Mouse (Mus musculus) layer of hippocampus, adult 2 months (tissue): ENCODE data around the gene Arvcf. TPM values are rescaled to one million over a fixed set of nuclear protein-coding genes. Genes with fewer than 3 reads are reported as not detected.

Source experiments
- DNase-seq, 2 experiments: peaks; one replicate each; pipeline ENCODE4 v3.0.0; 2022; ENCODE audit warnings: low spot score in 2 of 2
- H3K27ac ChIP-seq: fragments of 200-600 bp; 2 replicates; pipeline ENCODE4 v1.8.1; 2022
- H3K4me3 ChIP-seq: fragments of 200-600 bp; 2 replicates; pipeline ENCODE4 v1.8.1; 2022; ENCODE audit warnings: mild to moderate bottlenecking
- CTCF ChIP-seq: fragments of 200-600 bp; conservative IDR thresholded peaks from 2 replicates; pipeline ENCODE4 v1.8.1; 2022; ENCODE audit warnings: antibody characterized with exemption, mild to moderate bottlenecking, moderate library complexity
- microRNA-seq, 2 experiments: library from miRNA; unstranded; fragments of <30 nt; microRNA quantifications; one replicate each; pipeline ENCODE4 v1.2.0; 2021
- total RNA-seq, 2 experiments: library from RNA; stranded (reverse); gene quantifications; 2 replicates each; pipeline ENCODE4 v1.2.3; 2021

Gene Arvcf
- total RNA-seq, 2 experiments from 2014 or later, result 40.4 to 41.4 TPM

DNA sequence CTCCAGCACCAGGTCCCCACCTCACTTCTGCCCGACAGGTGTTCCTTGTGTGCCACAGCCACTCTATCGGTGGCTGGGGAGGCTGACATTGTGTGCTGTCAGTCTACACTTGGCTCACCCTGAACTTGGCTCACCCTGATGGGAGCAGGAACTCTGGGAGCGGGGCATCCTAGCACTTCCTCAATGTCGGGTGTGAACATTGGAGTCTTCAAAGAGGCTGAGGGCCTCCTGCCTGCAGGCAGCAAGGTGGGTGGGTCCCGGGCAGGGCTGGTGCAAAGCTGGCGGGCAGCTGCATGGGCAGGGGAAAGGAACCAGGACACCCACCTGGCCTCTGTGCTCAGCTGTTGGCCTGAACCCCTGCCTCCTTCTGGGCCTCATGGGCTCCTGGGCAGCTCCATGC is 88.1 kb downstream of the Arvcf start:
- no peak overlapping the region for H3K27ac ChIP-seq
- no peak overlapping the region for H3K4me3 ChIP-seq
- no peak for DNase-seq
- TF ChIP-seq CTCF, result no peak

- peak; percentile 99 for TF ChIP-seq CTCF
- Histone ChIP-seq H3K4me3 (no peak overlapping the region), H3K27ac (0 out of 2 replicates have a peak overlapping the region, but pooled peaks have one; percentile 3)
- peak; percentile 93 to 99 for DNase-seq
Measured at GRCm38 (mm10) chr16:18443385-18443841, 95.4 kb downstream of the Arvcf start.

DNA sequence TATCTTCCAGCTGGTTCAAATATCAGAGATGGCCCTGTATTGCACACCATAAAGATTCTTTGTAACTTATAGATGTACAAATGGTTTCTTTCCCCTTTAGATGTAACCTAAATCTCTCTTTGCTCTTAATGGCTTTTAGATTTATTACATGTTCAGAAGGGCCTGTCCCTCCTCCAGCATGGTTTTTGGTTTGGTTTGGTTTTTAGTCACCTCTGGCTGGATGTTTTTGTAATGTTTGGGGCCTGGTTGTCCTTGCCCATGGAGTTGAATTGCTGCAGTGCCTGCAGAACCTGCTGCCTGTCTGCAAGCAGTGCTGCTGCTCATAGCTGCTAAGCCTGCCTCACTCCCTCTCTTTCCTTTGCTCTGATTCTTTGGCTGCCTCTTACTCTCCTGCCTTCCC is 99.3 kb downstream of the Arvcf start:
- no peak overlapping the region for H3K4me3 ChIP-seq
- no peak overlapping the region for H3K27ac ChIP-seq
- no peak for DNase-seq
- TF ChIP-seq CTCF, result no peak

DNA sequence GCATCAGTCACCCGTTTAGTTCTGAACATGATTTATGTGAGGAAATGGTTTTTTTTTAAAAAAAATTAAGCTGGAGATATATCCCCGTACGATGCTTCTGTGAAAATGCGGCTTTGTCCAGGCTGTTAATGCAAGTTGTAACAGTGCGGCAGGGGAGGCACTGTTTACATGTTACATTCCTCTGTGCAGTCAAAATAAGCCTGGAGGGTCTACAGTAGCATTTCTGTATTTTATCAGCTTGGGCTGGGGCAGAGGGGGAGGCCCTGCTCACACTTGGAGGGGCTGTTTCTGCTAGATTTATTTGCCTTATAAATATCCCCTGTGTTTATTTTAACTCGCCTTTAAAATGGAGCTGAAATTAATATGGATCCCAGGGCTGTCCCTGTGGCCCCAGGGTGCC is 100.1 kb downstream of the Arvcf start:
- Histone ChIP-seq H3K4me3 (no peak overlapping the region), H3K27ac (peak overlapping the region; percentile 11; the same call in 1 of the 2 replicates)
- no peak for DNase-seq
- TF ChIP-seq CTCF, result no peak

DNA sequence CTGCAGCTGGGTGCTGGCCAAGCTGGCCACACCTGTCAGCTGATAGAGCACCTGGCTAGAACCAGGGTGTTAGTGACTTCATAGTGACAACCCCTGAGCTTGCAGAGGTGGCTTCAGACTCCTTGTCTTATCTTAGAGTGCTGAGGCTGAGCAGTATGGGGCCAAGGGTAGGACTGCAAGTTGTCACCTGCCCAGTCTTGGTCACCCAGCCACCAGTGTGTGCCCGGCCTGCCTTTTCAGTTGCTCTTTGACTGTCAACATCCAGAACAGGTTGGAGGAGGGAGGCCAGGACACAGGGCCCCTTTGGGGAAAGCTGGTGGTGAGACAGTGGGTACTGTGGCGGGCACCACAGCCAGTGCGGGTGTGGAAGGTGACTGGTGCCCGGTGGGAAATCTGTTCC is 101.0 kb downstream of the Arvcf start:
- no peak for DNase-seq
- no peak for TF ChIP-seq CTCF
- Histone ChIP-seq H3K4me3 (no peak overlapping the region), H3K27ac (no peak overlapping the region)

GRCm38 (mm10) chr16:18451486-18452181 is 103.7 kb downstream of the Arvcf start:
- no peak overlapping the region for H3K4me3 ChIP-seq
- TF ChIP-seq CTCF, result no peak
- peak overlapping the region; percentile 93 for H3K27ac ChIP-seq
- DNase-seq, result peak; percentile 82

- Histone ChIP-seq H3K4me3 (no peak overlapping the region; the same call in 1 of the 2 replicates), H3K27ac (peak overlapping the region; percentile 93)
- no peak for TF ChIP-seq CTCF
- peak; percentile 32 to 58 for DNase-seq
Measured at GRCm38 (mm10) chr16:18452361-18452862, 104.4 kb downstream of the Arvcf start.

DNA sequence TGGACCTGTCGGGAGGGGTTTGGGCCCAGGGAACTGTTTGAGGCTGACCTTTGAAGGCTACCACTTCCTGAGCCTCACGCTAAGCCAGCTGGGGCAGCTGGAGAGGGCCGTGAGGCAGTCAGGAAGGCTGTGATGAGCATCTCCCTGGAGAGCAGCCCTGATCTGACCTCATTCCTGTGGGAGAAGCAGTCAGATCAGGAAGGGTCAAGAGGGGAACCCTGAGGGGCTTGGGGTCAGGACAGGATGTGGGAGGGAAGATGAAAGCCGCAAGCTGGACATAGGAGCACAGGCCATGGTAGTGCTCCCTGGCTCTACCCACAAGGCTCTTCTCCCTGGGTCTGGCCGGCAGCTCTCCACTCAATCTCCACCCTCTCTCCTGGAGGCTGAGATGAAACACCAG is 105.9 kb downstream of the Arvcf start:
- DNase-seq, result no peak
- Histone ChIP-seq H3K4me3 (no peak overlapping the region), H3K27ac (peak overlapping the region; percentile 93)
- no peak for TF ChIP-seq CTCF

DNA sequence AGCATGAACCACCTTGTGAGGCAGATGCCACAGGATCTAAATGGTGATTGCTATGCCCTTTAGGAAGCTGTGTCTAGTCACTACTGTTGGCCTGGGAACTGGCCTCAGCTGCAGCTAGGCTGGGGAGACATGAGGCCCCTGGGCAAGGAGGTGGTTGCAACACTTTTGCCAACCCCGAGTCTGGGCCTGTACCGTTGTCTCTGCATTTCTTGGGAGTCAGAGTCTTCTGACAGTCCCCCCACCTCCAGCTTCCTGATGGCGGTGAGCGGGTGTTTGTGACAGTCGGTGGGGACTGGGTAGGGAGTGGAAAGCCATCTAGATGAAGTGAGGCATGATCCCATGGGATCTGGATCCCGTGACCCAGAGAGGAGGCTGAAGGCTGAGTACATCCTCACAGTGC is 107.4 kb downstream of the Arvcf start:
- no peak overlapping the region for H3K27ac ChIP-seq
- DNase-seq, result no peak
- no peak overlapping the region for H3K4me3 ChIP-seq
- no peak for TF ChIP-seq CTCF

Small RNA genes lying within 50 kb of the gene (microRNA-seq; reads per million reads assigned to microRNA genes)
- gene Gm26219 (0 reads per million in 2 experiments), gene Mir185 (216 to 1,729 reads per million in 2 experiments)

Other genes starting within 250 kb of the Arvcf start
- gene Rtn4r, start 220.5 kb upstream of the Arvcf start, total RNA-seq, result 100 to 1,000 TPM; 106 to 111 TPM
- gene Ccdc188, start 130.3 kb upstream of the Arvcf start, total RNA-seq, result not detected
- gene Zdhhc8, start 113.0 kb upstream of the Arvcf start, total RNA-seq, result 10 to 100 TPM; 72.0 to 84.1 TPM
- gene Trmt2a, start 99.5 kb upstream of the Arvcf start, total RNA-seq, result 10 to 100 TPM; 51.1 to 54.9 TPM
- 10 to 100 TPM; 93.6 to 98.0 TPM for gene Ranbp1, start 99.5 kb upstream of the Arvcf start, total RNA-seq
- gene Gm49776, start 89.9 kb upstream of the Arvcf start, total RNA-seq, result not detected
- gene Dgcr8, start 58.9 kb upstream of the Arvcf start, total RNA-seq, result 10 to 100 TPM; 46.1 to 46.7 TPM
- 100 to 1,000 TPM; 128 to 130 TPM for gene Tango2, start 79 bp upstream of the Arvcf start, total RNA-seq
- gene Txnrd2, start 78.2 kb downstream of the Arvcf start, total RNA-seq, result 10 to 100 TPM; 19.7 to 21.4 TPM
- gene Comt, start 78.7 kb downstream of the Arvcf start, total RNA-seq, result 10 to 100 TPM; 74.6 to 75.1 TPM
- 1 to 10 TPM; 5.8 to 6.0 TPM for gene Gnb1l, start 150.5 kb downstream of the Arvcf start, total RNA-seq
- gene Rtl10, start 150.7 kb downstream of the Arvcf start, total RNA-seq, result 10 to 100 TPM in 1 of 2 experiments, 1 to 10 TPM in 1; 7.0 to 11.4 TPM
- 1 to 10 TPM; 1.4 to 1.5 TPM for gene Tbx1, start 242.5 kb downstream of the Arvcf start, total RNA-seq